Mouse (Mus musculus) heart, adult 18-20 months (tissue): ENCODE measurements around the gene Disp3. TPM values are rescaled to one million over a fixed set of nuclear protein-coding genes. Genes with fewer than 3 reads are reported as not detected.

ENCODE experiments used
- DNase-seq, 2 experiments: peaks; one replicate each; pipeline ENCODE4 v3.0.0; 2021 to 2022; ENCODE audit warnings: mixed read lengths in 1 of 2
- long read RNA-seq, 2 experiments: library from polyadenylated mRNA; stranded (forward); transcript quantifications; one replicate each; pipeline ENCODE4 v2.0.0; 2021
- total RNA-seq, 2 experiments: library from RNA; stranded (reverse); gene quantifications; 2 replicates each; pipeline ENCODE4 v1.2.3; 2021

Disp3 gene
- total RNA-seq = not detected
- long read RNA-seq, experiment 1 = 0 reads
- long read RNA-seq, experiment 2 = 0 reads

- DNase-seq = no peak
Measured at GRCm38 (mm10) chr4:148287476-148288054, at the start of gene Disp3. Disp3 (minus strand) TSS chr4:148287965.

GRCm38 (mm10) chr4:148330269-148330668 is 42.5 kb upstream of the Disp3 start:
- DNase-seq = no peak

GRCm38 (mm10) chr4:148329431-148329830 is 41.7 kb upstream of the Disp3 start:
- DNase-seq = no peak

DNA sequence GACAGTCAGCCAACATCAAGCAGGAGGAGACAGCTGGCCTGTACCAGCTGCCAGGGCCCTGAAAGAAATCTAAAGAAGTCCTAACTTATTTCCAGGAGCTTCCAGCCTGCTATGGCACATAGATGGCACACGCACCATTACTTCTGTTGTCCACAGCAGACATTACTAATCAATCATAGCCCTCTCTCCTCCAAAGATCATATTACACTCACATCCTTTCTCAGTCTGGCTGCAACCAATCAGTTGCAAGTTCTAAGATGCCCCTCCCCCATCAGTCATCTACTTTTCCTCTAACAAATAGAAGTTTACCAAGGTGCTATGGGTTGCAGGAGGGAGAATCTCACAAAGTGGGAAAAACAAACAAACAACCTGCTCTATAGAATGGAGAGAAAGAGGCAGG is 40.5 kb upstream of the Disp3 start:
- no peak for DNase-seq

- DNase-seq = peak in 1 of 2 experiments; percentile 19
Measured at GRCm38 (mm10) chr4:148327266-148327997, 39.7 kb upstream of the Disp3 start.

- no peak for DNase-seq
Measured at GRCm38 (mm10) chr4:148326791-148327190, 39.0 kb upstream of the Disp3 start.

GRCm38 (mm10) chr4:148325951-148326350 is 38.2 kb upstream of the Disp3 start:
- DNase-seq = no peak

DNA sequence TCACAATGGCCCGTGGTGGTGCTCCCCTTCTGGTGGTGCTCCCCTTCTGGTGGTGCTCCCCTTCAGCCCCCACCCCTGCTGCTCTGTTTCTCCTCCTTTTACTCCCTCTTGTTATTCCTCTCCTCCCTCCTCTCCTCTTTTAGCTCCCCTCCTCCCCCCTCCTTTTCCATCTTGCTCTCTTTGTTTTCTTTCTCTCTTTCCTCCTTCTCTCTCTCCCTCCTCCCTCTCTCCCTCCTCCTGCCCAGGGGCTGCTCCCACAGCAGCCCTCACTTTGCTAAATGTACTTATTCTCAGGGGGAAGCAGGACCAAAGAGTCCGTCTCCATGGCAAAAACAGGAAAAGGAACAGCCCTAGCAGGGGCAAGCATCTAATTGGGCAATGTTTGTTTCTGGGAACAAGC is 37.3 kb upstream of the Disp3 start:
- DNase-seq = no peak

DNA sequence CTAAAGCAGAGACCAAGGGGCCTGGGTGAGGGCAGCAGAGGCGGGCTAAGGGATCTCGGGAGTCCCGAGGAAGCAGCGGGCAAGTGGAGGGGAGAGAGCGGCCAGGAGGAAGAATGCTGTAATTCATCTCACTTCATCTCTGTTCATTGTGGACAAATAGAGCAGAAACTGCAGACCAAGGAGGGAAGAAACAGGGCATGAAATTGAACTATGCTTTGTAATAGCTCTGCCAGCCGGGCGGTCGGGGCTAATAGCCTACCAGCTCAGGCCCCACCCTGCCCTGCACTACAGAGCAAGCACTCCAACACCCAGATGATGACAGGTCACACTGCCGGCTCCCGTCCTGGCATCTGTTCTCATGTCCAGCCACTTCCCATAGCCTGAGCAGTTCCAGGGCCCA is 34.4 kb upstream of the Disp3 start:
- no peak for DNase-seq

- no peak for DNase-seq
Measured at GRCm38 (mm10) chr4:148319366-148319765, 31.6 kb upstream of the Disp3 start.

GRCm38 (mm10) chr4:148315377-148316175 is 27.8 kb upstream of the Disp3 start:
- no peak for DNase-seq

DNA sequence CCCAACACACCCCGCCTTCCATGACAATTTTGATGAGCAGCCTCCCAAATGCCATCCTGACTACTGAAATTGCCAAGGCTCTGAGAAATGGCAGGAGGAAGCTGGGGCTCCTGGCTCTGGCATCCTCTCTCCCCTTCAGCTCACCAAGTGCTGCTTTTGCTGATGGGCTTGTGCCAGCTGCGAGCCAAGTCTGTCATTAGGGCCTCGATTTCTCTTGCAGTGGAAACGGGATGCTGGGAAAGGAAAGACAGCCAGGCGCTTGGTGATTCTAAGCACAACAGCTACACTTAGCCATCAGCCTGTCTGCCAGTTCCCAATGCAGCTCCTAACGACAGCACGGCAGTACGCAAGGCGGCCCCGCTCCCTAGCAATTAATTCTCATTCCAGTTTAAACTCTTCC is 26.6 kb upstream of the Disp3 start:
- DNase-seq = no peak

- no peak for DNase-seq
Measured at GRCm38 (mm10) chr4:148313601-148314000, 25.8 kb upstream of the Disp3 start.

DNA sequence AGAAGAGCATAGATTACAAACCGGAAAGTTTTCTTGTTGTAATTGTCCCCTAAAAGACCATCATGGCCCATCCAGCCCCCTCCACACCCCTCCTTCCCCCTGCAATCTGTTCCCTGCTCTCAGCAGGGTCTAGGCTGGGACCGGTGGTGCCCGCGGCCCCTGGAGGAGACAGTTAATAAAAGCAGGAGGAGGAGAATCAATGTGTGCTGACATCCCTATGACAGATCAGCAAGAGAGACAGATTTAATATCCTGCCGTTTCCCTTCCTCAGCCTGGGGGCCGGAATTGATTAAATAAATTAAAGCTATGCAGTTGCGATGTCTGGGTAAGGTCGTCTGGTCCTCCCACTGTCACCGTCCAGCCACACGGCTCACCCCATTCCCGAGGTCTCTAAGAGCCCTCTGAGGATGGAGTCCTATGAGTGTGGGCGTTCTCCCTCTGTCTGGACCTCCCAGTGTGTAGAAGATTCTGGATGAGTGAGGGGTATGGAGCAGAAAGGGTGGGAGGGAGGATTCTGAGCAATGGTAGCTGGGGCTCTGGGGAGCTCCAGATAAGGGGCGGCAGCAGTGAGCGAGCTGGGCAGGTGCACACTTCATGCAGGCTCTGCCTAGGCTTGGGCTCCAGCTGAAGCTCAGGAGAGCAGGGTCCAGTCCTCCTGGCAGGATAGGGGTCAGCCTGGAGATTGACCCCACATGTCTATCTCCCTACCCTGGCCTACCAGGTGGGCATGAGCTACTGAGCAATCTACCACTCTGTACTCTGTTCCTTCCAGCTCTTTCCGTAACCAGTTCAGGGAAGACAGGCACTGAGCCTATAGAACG is 24.7 kb upstream of the Disp3 start:
- DNase-seq = no peak

- no peak for DNase-seq
Measured at GRCm38 (mm10) chr4:148310845-148311244, 23.1 kb upstream of the Disp3 start.

DNA sequence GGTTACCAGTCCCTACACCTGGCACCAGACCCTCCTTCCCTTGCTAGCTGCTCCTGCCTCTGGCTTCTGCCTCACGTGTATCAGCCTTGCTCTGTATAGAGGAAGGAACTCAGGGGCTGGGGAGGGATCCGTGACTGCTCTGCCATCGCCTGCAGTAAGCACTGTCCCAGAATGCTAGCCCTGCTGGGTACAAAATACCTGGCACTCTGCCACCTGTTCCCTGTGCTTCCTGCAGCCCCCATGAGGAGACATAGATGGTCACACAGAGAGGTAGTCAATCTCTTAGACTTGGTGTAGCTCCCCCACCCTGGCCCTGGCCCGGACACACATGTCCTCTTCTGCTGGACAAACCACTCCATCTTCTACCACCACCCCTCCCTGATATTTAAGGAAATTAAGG is 22.4 kb upstream of the Disp3 start:
- DNase-seq = no peak

DNA sequence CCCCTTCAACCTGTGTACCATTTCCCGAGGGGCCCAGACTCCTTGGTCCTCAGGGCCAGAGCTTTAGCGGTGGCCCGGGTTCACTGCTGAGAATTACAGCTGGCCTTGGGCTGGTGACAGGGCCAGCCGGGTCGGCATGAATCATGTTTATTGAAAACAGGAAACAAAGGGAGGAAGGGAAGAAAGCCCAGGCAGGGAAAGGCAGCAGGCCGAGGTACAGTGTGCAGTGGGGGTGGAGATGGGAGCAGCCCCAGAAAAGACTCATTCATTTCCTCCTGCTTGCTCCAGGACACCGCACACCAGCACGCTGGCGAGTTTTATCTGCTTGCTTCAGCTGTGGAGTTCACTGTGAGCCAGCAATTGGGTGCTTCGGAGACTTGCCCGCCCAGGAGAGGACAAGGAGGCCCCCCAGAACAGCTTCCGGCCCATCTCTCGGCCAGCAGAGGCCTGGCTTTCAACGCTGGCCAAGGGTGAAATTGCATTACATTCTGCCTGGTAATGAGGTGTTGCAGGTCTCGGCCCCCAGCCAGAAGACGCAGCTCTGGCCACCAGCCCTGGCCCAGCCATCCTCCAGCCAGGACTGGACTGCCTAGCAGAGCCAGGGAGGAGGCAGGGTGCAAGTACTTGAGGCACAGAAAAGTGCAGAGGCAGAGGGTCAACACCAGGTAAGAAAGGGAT is 18.8 kb upstream of the Disp3 start:
- peak; percentile 6 to 24 for DNase-seq

- no peak for DNase-seq
Measured at GRCm38 (mm10) chr4:148298720-148299119, 11.0 kb upstream of the Disp3 start.

- no peak for DNase-seq
Measured at GRCm38 (mm10) chr4:148297640-148298039, 9.9 kb upstream of the Disp3 start.

DNA sequence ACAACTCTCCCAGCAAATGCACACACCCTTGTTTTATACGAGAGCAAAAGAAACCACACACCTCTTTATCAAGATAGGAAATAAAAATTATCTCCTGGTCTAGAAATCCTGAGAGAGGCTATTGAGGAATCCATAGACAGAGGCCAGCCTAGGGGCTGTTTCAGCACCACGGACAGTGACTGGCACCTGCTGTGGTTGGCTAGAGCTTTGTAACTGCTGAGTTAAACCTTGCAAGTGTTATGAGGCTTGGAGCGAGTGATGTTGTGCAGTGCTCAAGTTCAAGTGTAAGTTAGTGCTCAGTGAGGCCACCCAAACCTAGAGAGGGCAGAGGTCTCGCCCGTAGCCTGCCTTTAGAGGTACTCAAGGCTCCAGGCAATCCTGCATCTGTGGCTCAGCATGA is 5.6 kb upstream of the Disp3 start:
- DNase-seq = peak; percentile 8 to 48

DNA sequence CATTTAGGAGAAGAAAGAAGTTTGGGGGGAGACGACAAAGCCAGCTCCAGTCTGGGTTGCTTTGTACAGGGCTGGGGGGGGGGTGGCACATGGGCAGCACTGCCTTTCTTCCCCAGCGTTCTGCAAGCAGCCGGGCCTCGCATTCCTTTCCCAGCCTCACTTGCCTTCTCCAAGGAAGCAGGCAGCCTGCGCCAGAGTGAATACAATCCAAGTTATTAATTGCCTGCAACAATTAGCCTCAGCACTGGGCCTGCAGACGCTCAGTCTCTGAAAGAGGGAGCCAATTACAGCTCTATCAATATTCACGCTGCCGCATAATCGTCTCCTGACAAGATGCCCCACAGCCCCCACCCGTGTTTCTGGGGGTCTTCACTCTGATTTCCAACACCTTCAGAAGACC is 4.1 kb upstream of the Disp3 start:
- DNase-seq = no peak

DNA sequence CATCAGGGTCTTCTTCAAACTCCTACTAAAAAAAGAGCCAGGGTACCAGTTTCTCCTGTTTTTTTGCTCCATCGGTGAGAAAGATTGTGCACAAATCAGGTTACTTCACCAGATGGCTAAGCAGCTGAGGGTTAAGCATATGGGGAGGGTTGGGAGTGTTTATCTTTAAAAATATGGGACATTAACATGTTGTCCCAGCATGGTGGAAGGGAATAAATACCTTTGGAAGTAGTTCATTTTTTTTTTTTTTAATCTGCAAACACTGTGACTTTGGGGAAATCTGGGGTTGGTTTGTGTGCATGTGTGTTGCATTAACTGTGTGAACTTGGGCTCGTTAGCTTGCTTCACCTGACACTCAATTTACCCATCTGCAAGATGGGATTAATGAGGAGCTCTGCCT is 3.3 kb upstream of the Disp3 start:
- no peak for DNase-seq
